Mouse (Mus musculus): ENCODE results near the gene Trim69. TPM values are rescaled to one million over a fixed set of nuclear protein-coding genes. Genes with fewer than 3 reads are reported as not detected.
"Not testable (repeated sequence)": the region's sequence is repeated elsewhere in the genome, so short reads cannot be mapped to it uniquely, and the experiment has no call there.

The Trim69 gene
- polyA plus RNA-seq, 1 experiment from 2014 or later: not detected

DNA sequence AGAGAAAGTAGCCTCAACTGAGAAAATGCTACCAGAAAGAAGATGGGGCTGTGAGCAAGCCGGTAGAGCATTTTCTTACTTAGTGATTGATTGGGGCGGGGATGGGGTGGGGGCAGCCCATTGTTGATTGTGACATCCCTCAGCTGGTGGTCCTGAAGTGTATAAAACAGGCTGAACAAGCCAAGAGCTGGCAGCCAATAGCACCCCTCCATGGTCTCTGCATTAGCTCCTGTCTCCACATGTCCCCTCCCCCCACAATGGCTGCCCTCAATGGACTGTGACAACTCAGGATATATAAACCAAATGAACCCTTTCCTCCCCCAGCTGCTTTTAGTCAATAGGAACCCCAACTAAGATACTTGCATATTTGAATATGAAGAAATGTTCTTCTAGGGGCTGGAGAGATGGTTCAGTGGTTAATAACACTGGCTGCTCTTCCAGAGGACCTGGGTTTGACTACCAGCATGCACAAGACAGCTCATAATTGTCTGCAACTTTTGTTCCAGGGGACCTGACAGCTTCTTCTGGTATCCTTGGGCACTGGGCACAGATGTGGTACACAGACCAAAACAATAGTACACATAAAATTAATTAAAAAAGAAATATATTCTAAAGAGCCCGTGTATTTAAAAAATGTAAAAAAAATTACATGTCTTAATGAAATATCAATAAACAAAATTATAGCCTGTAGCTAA lies 50.2 kb downstream of the Trim69 start:
- H3K4me2 ChIP-seq (ENCODE audit: low read depth): no peak overlapping the region
- no peaks in the 10 kb centered on the region for H3K9me3 ChIP-seq (ENCODE audit: control insufficient read depth, low read length)
- H3K9ac ChIP-seq (ENCODE audit: low read length): no peak overlapping the region
- H3K4me3 ChIP-seq (ENCODE audit: low read depth, low read length): no peak overlapping the region
- no peaks in the 10 kb centered on the region; the same call in 1 of the 2 replicates for H3K4me1 ChIP-seq (ENCODE audit: control insufficient read depth, insufficient read depth, low read length)
- no peak overlapping the region for H3K27ac ChIP-seq (ENCODE audit: low read depth, low read length)
- WGBS: 58% methylated on average over 3 of the region's 3 CpGs
- ATAC-seq (ENCODE audit: insufficient read depth, low FRiP score, low TSS enrichment): peak; percentile 67
- peak; percentile 50 for DNase-seq (ENCODE audit: low spot score)
- H3K27me3 ChIP-seq (ENCODE audit: control insufficient read depth, insufficient read depth, low read length): no peaks in the 10 kb centered on the region
- no peaks in the 10 kb centered on the region for H3K36me3 ChIP-seq (ENCODE audit: control insufficient read depth, insufficient read depth, low read length)

DNA sequence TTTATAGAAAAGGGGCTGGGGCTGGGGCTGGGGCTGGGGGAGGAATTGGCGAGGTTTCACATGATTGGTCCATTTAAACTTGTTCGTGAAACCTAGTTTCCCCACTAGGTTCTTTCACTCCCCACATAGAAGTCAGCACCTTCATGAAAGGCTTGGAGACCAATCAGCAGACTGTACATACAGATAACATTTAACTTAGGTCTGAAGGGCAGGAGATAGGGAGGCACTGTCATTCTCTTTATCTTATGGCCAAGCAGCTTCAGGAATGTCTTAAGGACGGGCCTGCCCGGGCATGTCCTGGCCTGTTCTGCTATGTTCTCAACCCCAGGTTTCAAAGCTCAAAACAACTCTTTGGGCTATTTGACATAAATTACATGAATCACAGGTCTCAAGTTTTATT lies 56.6 kb downstream of the Trim69 start:
- H3K9ac ChIP-seq (ENCODE audit: low read length); H3K9me3 ChIP-seq (ENCODE audit: control insufficient read depth, low read length): not testable (repeated sequence)
- 92% methylated on average over 4 of the region's 4 CpGs for WGBS

DNA sequence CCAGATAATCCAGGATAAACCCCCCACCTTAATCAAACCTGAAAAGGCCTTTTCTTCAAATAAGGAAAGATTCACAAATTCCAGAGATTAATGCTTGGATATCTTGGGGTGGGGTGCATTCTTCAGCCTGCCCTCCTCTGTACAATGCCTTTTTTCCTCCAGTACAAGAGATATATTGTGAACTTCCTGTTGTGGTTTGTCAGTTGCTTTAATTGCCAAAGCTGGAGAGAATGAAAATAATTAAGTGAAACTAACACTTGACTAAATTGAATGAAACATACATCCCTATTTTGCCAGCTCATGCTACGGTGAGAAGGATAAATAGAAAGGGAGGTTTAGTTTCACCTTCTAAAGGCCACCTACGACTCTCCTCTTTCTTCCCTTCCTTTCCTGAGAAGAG lies 57.7 kb downstream of the Trim69 start:
- ATAC-seq (ENCODE audit: insufficient read depth, low FRiP score, low TSS enrichment) (no peak), DNase-seq (ENCODE audit: low spot score) (no peak)
- Histone ChIP-seq H3K4me2 (ENCODE audit: low read depth) (no peak overlapping the region), H3K36me3 (ENCODE audit: control insufficient read depth, insufficient read depth, low read length) (no peaks in the 10 kb centered on the region), H3K9me3 (ENCODE audit: control insufficient read depth, low read length) (no peaks in the 10 kb centered on the region), H3K4me3 (ENCODE audit: low read depth, low read length) (no peak overlapping the region), H3K27me3 (ENCODE audit: control insufficient read depth, insufficient read depth, low read length) (no peaks in the 10 kb centered on the region), H3K9ac (ENCODE audit: low read length) (no peak overlapping the region), H3K27ac (ENCODE audit: low read depth, low read length) (no peak overlapping the region), H3K4me1 (ENCODE audit: control insufficient read depth, insufficient read depth, low read length) (no peaks in the 10 kb centered on the region)
- 85% methylated on average over 2 of the region's 2 CpGs for WGBS

More for the DNA sequence above, 56.6 kb downstream of the Trim69 start:
- ATAC-seq (ENCODE audit: insufficient read depth, low FRiP score, low TSS enrichment); H3K27me3 ChIP-seq (ENCODE audit: control insufficient read depth, insufficient read depth, low read length); H3K4me1 ChIP-seq (ENCODE audit: control insufficient read depth, insufficient read depth, low read length); DNase-seq (ENCODE audit: low spot score); H3K4me2 ChIP-seq (ENCODE audit: low read depth); H3K4me3 ChIP-seq (ENCODE audit: low read depth, low read length); H3K27ac ChIP-seq (ENCODE audit: low read depth, low read length); H3K36me3 ChIP-seq (ENCODE audit: control insufficient read depth, insufficient read depth, low read length): not testable (repeated sequence)

DNA sequence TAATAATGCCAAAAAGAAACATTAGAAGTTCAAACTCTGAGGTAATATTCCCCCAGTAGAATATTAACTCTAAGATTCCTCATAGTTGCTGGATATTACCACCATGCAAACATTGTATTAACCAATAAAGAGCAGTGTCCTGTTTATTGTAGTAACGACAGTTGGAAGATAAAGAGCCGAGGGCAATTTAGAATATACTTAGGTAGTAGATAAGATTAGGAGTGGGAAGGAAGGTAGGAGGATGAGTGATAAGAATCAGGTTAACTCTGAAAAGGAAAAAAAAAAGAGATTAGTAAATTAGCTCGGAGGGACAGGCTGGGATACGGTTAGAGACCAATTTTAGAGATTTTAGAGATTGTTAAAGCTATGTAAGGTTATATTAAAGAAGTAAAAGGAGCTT lies 60.9 kb downstream of the Trim69 start:
- Histone ChIP-seq H3K27me3 (ENCODE audit: control insufficient read depth, insufficient read depth, low read length) (no peaks in the 10 kb centered on the region), H3K36me3 (ENCODE audit: control insufficient read depth, insufficient read depth, low read length) (no peaks in the 10 kb centered on the region), H3K27ac (ENCODE audit: low read depth, low read length) (no peak overlapping the region), H3K9me3 (ENCODE audit: control insufficient read depth, low read length) (no peaks in the 10 kb centered on the region), H3K4me1 (ENCODE audit: control insufficient read depth, insufficient read depth, low read length) (no peaks in the 10 kb centered on the region), H3K4me3 (ENCODE audit: low read depth, low read length) (no peak overlapping the region), H3K4me2 (ENCODE audit: low read depth) (no peak overlapping the region), H3K9ac (ENCODE audit: low read length) (no peak overlapping the region)
- 73% methylated on average over 4 of the region's 4 CpGs for WGBS
- ATAC-seq (ENCODE audit: insufficient read depth, low FRiP score, low TSS enrichment): no peak
- no peak for DNase-seq (ENCODE audit: low spot score)

DNA sequence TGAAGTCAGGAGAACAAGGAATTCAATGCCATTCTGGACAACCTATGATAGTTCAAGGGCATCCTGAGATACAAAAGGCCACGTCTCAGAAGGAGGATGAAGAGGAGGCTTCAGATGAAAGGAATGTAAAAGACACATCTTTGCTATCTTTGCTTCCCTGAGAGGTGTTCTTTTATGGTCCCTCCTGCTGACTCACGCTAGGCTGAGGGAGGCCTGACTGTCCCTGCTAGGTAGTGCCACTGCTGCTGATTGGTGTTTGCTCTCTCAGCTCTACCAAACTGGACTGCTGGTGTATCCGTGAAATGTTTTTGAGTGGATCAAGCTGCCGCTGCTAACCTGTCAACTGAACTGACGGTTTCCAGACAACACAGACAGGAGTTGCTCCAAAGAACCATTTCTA lies 61.3 kb downstream of the Trim69 start:
- Histone ChIP-seq H3K27me3 (ENCODE audit: control insufficient read depth, insufficient read depth, low read length) (no peaks in the 10 kb centered on the region), H3K4me2 (ENCODE audit: low read depth) (no peak overlapping the region), H3K9me3 (ENCODE audit: control insufficient read depth, low read length) (no peaks in the 10 kb centered on the region), H3K4me3 (ENCODE audit: low read depth, low read length) (no peak overlapping the region), H3K9ac (ENCODE audit: low read length) (no peak overlapping the region), H3K4me1 (ENCODE audit: control insufficient read depth, insufficient read depth, low read length) (no peaks in the 10 kb centered on the region), H3K27ac (ENCODE audit: low read depth, low read length) (no peak overlapping the region), H3K36me3 (ENCODE audit: control insufficient read depth, insufficient read depth, low read length) (no peaks in the 10 kb centered on the region)
- WGBS: 37% methylated on average over 5 of the region's 5 CpGs
- no peak for ATAC-seq (ENCODE audit: insufficient read depth, low FRiP score, low TSS enrichment)
- DNase-seq (ENCODE audit: low spot score): no peak

DNA sequence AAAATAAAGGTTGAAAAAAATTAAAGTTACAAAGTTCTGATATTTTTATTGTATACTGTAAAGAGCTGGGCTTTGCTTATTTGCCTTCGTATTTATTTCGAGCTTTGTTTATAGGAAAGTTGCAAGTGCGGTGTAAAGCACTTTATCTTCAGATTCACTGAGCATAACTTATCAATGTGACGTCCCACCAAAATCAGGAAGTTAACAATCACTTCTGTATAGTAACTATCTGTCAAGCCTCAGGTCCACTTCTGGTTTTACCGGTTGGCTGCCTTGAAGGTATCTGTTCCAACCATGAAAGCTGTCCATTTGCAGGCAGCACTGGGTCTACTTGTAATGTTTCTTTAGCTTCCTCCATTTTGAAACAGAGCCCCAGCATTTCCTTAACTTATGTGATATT lies 61.8 kb downstream of the Trim69 start:
- H3K4me1 ChIP-seq (ENCODE audit: control insufficient read depth, insufficient read depth, low read length): no peaks in the 10 kb centered on the region
- no peaks in the 10 kb centered on the region for H3K36me3 ChIP-seq (ENCODE audit: control insufficient read depth, insufficient read depth, low read length)
- ATAC-seq (ENCODE audit: insufficient read depth, low FRiP score, low TSS enrichment) (no peak), DNase-seq (ENCODE audit: low spot score) (no peak)
- H3K9me3 ChIP-seq (ENCODE audit: control insufficient read depth, low read length): no peaks in the 10 kb centered on the region
- WGBS: 91% methylated on average over 5 of the region's 5 CpGs
- H3K27me3 ChIP-seq (ENCODE audit: control insufficient read depth, insufficient read depth, low read length): no peaks in the 10 kb centered on the region
- H3K4me2 ChIP-seq (ENCODE audit: low read depth): no peak overlapping the region
- no peak overlapping the region for H3K27ac ChIP-seq (ENCODE audit: low read depth, low read length)
- H3K4me3 ChIP-seq (ENCODE audit: low read depth, low read length): no peak overlapping the region
- H3K9ac ChIP-seq (ENCODE audit: low read length): no peak overlapping the region

DNA sequence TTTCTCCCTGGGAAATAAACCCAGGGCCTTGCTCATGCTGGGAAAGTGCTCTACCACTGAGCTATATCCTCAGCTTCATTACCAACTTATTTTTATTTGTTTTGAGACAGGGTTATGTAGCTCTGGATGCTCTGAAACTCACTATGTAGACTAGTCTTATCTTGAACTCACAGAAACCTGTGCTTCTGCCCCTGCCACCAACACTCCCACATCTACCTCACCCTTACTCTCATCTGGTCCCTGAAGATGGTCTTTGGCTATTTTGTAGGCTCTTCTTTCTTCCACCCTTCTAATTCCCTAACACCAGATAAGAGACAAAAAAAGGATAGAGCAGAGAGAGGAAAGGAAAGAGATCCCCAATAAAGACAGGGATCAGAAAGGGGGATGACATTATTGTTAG lies 63.2 kb downstream of the Trim69 start:
- no peak overlapping the region for H3K27ac ChIP-seq (ENCODE audit: low read depth, low read length)
- DNase-seq (ENCODE audit: low spot score): no peak
- H3K4me3 ChIP-seq (ENCODE audit: low read depth, low read length): no peak overlapping the region
- no peak overlapping the region for H3K9ac ChIP-seq (ENCODE audit: low read length)
- no peaks in the 10 kb centered on the region for H3K4me1 ChIP-seq (ENCODE audit: control insufficient read depth, insufficient read depth, low read length)
- ATAC-seq (ENCODE audit: insufficient read depth, low FRiP score, low TSS enrichment): no peak
- no peak overlapping the region for H3K4me2 ChIP-seq (ENCODE audit: low read depth)
- no peaks in the 10 kb centered on the region for H3K9me3 ChIP-seq (ENCODE audit: control insufficient read depth, low read length)
- no peaks in the 10 kb centered on the region for H3K27me3 ChIP-seq (ENCODE audit: control insufficient read depth, insufficient read depth, low read length)
- no peaks in the 10 kb centered on the region for H3K36me3 ChIP-seq (ENCODE audit: control insufficient read depth, insufficient read depth, low read length)

Other genes with a start within 250 kb of the Trim69 start
- gene Ctdspl2, start 204.7 kb upstream of the Trim69 start, polyA plus RNA-seq (2014; fragmentation: Nextera tagmentation; extraction: Ambion mirVana): 46.7 and 53.6 TPM in 2 replicates
- gene Mageb3, start 204.6 kb upstream of the Trim69 start, polyA plus RNA-seq (2014; fragmentation: Nextera tagmentation; extraction: Ambion mirVana): 0.26 and 0.44 TPM in 2 replicates
- 13.6 and 14.6 TPM in 2 replicates for gene Eif3j1, start 132.2 kb upstream of the Trim69 start, polyA plus RNA-seq (2014; fragmentation: Nextera tagmentation; extraction: Ambion mirVana)
- gene Spg11, start 42.3 kb upstream of the Trim69 start, polyA plus RNA-seq (2014; fragmentation: Nextera tagmentation; extraction: Ambion mirVana): 13.4 and 14.5 TPM in 2 replicates
- 117 and 123 TPM in 2 replicates for gene B2m, start 13.0 kb upstream of the Trim69 start, polyA plus RNA-seq (2014; fragmentation: Nextera tagmentation; extraction: Ambion mirVana)
- not detected in 2 replicates for gene Patl2, start 25.5 kb downstream of the Trim69 start, polyA plus RNA-seq (2014; fragmentation: Nextera tagmentation; extraction: Ambion mirVana)
- not detected in 2 replicates for gene Terb2, start 25.6 kb downstream of the Trim69 start, polyA plus RNA-seq (2014; fragmentation: Nextera tagmentation; extraction: Ambion mirVana)
- gene Sord, start 74.0 kb downstream of the Trim69 start, polyA plus RNA-seq (2014; fragmentation: Nextera tagmentation; extraction: Ambion mirVana): 20.6 and 23.8 TPM in 2 replicates
- gene Duox2, start 137.7 kb downstream of the Trim69 start, polyA plus RNA-seq (2014; fragmentation: Nextera tagmentation; extraction: Ambion mirVana): 0.04 TPM in 1 of 2 replicates, not detected in the other
- gene Duoxa2, start 138.2 kb downstream of the Trim69 start, polyA plus RNA-seq (2014; fragmentation: Nextera tagmentation; extraction: Ambion mirVana): 0.19 TPM in 1 of 2 replicates, not detected in the other
- not detected in 2 replicates for gene Duoxa1, start 153.0 kb downstream of the Trim69 start, polyA plus RNA-seq (2014; fragmentation: Nextera tagmentation; extraction: Ambion mirVana)
- gene Duox1, start 155.0 kb downstream of the Trim69 start, polyA plus RNA-seq (2014; fragmentation: Nextera tagmentation; extraction: Ambion mirVana): 0.07 and 0.11 TPM in 2 replicates
- 12.9 and 13.8 TPM in 2 replicates for gene Shf, start 208.5 kb downstream of the Trim69 start, polyA plus RNA-seq (2014; fragmentation: Nextera tagmentation; extraction: Ambion mirVana)

Measured in neural tube, embryonic 11.5 days (tissue).